Mouse (Mus musculus) adrenal gland (tissue): Measurements from ENCODE around the gene Padi2.

Source experiments
- intact Hi-C: fragments of 180-260 bp; cut with DNase I; formaldehyde crosslinking; loops from one replicate; pipeline ENCODE4 v1.15.1; 2025

Gene Padi2

DNA sequence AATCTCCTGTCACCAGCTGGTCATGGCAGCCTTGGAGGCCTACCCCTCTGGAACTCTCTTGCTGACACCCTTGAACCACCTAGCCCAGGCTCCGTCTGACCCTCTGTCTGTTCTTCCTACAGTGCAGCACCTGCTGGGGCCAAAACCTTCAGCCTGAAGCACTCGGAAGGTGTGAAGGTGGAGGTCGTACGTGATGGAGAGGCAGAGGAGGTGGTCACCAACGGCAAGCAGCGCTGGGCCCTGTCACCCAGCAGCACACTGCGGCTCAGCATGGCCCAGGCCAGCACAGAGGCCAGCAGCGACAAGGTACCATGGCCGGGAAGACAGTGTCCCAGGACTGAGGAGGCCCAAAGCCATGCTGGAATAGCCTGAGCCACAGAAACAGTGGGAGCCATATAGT lies 11.3 kb downstream of the Padi2 start:
- intact Hi-C loops = no loop called here

DNA sequence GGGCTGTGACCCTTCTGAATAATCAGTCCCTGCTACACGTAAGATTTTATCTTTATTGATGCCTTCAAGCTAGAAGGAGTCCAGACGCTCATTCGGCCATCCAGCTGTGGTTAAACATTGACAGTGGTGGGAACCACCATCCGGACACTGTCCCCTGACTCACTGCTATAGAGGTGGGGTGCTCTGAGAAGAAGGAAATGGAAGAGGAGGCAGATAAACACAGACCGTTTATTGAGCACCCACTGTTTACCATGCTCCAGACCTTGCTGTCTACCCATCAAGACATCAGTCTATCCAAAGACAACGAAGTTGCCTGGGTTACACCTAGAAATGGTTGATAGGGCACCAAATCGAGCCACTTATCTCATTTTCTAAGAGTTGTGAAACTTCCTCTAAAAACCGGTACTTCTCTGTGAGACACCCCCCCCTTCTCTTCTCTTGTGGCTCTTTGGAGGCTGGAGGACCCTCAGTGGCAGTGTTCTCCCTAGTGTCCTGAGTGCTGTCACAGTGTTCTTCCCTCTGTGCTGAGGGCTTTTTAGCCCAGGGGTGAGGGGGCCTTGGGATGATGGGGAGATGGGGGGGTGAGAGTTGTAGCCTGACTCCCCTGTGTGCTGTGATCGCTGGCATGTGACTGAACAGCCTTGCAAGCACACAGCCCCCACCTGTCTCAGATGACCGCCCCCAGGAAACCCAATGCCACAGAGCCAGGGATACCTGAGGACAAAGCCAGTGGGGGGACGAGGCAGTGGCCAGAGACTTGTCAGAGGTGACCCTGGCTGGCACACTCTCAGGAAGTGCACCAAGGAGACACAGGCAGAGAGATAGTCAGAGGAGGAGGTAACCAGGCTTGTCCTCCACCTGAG lies 14.1 kb downstream of the Padi2 start:
- intact Hi-C loops = no loop called here

GRCm38 (mm10) chr4:140922508-140922907 lies 16.4 kb downstream of the Padi2 start:
- intact Hi-C loops = no loop called here

DNA sequence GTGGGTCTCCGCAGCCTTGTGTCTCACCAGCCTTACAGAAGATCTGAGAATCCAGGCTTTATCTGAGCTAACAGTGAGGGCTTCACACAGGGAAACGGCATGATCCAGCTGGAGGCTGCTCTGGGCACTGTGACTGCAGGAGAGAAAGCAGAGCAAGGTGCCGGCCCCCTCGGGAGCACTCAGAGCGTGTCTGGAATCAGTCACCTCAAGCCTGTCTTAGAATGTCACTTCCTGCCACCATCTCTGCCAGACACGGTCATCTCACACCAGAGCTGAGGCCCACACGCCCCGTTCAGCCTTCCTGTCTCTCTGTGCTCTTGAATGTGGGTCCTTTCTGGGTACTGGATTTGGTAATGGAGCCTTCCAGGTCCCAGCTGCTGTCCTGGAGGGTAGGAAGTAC lies 19.5 kb downstream of the Padi2 start:
- intact Hi-C loops = no loop called here

DNA sequence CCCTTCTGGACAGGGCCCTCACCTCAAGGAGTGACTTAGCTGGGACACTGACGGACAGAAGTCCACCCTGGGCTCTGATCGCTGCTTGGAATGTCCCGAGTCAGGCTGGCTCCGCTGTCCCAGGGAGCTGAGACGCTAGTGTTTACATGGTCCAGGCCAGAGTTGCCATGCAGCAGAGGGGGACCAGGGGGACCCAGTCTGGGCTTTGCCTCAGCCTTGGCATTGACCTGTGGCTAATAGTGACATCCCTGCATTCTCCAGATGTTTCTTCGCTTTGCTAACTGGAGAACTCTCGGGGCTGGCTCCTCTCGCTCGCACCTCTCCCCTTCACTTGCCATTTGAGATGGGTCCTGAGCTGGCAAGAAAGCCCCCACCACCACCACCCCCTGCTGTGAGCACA lies 22.2 kb downstream of the Padi2 start:
- intact Hi-C loops = no loop called here

GRCm38 (mm10) chr4:140929745-140930144 lies 23.6 kb downstream of the Padi2 start:
- intact Hi-C loops = no loop called here

DNA sequence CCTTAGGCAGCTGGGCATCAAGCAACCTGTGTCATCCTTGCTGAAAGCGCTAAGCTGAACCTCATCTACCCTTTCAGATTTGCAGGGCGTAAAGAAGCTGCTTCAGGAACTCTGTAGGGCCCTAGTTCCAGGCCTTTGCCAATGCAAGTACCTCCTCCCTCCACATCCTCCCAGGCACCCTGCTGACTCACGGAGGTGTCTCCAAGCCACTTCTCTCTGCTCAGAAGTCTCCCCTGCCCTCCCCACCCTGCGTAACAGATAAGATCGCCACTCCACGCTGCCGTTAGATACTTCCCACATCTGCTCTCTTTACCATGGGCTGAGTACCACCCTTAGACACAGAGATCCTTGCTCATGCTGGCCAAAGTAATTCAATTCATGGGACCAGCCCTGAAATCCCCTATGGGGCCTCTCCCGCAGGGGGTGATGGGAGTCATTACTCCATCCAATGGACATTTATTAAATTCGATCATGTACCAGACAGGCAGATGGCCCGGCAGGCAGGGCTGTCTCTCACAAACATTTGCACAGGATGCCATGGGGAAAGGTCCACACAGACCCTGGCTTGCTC lies 24.8 kb downstream of the Padi2 start:
- intact Hi-C loops = no loop called here

GRCm38 (mm10) chr4:140935643-140936042 lies 29.5 kb downstream of the Padi2 start:
- intact Hi-C loops = no loop called here

DNA sequence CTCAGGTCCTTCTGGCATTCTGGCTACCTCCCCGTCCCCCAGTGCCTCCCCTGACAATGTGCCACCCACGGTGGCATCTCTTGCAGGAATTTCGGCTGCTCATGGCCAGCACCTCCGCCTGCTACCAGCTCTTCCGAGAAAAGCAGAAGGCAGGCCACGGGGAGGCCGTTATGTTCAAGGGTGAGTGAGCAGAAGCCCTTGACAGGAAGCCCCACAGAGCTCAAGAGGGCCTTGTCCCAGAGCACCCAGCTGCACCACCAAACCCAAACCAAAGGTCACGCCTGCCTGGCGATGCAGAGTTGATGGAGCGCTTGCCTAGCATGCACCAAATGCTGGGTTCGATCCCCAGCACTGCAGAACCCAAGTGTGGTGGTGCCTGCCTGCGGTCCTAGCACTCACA lies 38.2 kb downstream of the Padi2 start:
- intact Hi-C loops = no loop called here

DNA sequence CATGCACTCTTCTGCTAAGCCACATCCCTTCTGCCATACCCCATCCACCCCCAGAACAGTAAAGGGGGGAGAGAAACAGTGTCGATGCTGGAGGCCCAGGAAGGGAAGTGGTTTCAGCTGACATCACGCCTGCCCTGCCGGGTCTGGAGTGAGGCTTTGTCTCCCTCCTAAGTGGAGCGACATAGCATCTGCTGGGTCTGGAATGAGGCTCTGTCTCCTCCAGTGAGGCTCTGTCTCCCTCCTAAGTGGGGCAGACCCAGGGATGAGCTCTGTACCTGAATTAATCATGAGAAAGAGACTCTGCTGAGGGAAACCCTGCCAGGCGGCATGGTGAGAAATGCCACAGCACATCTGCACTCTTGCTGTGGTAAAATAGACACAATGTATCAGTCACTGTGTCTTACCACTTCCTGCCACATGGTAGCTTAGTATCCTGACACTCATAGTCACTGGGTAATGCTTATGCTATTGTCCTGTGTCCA lies 38.9 kb downstream of the Padi2 start:
- intact Hi-C loops = no loop called here

DNA sequence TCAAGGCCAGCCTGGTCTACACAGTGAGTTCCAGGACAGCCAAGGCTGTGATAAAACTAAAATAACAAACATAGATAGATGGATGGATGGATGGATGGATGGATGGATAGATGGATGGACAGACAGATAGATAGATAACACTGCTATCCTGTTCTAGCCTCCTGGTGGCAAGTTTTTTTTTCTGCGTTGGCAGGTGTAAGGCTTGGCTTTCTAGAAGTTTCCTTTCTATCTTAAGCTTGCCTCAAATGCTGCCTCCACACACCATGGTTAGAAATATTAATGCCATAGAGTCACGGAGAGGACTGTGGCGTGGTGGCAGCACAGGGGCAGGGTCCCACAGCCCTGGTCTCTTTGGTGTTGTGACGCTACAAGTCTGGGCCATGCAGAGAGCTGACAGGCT lies 39.4 kb downstream of the Padi2 start:
- intact Hi-C loops = no loop called here

GRCm38 (mm10) chr4:140946048-140946447 lies 39.9 kb downstream of the Padi2 start:
- intact Hi-C loops = no loop called here

GRCm38 (mm10) chr4:140946580-140947205 lies 40.5 kb downstream of the Padi2 start:
- intact Hi-C loops = no loop called here

DNA sequence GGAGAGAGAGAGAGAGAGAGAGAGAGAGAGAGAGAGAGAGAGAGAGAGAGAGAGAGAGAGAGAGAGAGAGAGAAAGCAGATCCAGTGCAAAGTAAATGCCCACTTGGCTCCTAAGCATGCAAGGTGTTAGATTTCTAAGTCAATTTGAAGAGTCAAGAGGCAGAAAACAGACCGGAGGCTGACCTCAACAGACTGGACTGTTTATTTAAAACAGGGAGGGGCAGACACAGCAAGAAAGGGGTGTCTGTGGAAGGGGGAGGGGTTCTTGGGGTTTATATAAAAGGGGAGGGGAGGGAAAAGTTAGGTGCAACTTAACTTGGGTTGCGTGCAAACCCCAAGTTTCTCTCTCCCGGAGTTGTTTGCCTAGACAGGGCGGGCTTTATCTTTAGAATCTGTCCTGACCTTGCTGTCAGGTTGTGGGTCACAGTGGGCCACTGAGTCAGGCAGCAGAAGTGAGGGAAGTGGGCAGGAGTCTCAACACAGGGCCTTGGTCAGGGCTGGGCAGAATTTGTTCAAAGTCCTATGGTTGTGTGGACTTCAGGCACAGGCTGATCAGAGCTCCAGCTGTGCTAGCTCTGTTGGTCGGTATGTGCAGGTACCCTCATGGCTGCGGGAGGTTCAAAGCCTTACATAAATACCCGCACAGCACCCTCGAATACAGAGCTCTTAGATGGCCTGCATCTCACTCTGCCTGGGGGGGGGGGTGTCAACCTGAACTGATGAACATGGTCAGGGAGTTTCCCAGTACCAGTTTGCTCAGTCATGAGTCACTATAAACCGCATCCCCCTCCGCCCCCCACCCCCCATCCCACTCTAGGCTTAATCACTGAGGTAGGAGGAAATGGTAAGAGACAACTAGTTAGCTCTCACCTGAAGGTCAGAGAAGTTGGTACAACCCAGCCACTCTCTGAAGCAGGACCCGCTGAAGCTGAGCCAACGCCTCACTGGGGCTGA lies 41.6 kb downstream of the Padi2 start:
- intact Hi-C loops = no loop called here

- intact Hi-C loops = no loop called here
Measured at GRCm38 (mm10) chr4:140948481-140948880, 42.3 kb downstream of the Padi2 start.

DNA sequence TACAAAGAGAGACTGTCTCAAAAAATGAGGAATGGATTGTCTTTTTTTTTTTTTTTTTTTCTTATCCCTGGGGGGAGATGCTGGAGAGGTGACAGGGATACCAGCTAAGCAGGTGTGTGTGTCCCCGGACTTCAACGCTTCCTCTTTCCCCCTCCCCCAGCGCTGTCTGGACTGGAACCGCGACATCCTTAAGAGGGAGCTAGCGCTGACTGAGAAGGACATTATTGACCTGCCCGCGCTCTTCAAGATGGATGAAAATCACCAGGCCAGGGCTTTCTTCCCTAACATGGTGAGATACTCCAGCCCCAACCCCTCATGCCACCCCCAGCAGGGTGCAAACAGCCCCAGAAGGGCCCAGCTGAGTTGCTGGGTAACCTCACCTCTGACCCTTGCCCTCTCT lies 42.9 kb downstream of the Padi2 start:
- intact Hi-C loops = no loop called here

DNA sequence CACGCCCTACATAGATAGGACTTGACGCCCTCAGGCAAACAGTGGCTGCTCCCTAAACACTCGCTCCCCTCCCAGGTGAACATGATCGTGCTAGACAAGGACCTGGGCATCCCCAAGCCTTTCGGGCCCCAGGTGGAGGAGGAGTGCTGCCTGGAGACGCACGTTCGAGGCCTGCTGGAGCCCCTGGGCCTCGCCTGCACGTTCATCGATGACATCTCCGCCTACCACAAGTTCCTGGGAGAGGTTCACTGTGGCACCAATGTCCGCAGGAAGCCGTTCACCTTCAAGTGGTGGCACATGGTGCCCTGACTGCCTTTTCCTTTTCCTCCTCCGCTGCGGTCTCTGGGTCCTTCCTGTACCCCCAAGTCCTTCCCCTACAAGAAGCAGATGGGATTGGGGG lies 43.5 kb downstream of the Padi2 start:
- intact Hi-C loops = no loop called here

DNA sequence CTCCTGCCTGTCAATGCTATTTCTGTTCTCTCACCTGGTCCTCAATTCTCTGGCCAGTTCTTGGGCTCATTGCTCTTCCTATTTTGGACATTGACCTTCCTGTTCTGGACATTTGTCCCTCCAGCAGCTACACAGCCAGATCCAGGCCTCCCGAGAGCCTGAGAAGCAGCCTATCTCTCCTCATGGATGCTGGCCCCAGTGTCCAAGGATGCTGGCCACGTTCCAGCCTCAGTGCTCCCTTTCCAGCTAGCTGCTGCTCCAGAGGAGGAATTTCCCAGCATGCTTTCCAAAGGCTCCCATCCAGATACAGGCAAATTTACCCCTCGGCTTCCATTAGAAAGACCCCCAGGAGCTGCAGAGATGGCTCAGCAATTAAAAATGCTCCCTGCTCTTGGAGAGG lies 44.4 kb downstream of the Padi2 start:
- intact Hi-C loops = no loop called here

DNA sequence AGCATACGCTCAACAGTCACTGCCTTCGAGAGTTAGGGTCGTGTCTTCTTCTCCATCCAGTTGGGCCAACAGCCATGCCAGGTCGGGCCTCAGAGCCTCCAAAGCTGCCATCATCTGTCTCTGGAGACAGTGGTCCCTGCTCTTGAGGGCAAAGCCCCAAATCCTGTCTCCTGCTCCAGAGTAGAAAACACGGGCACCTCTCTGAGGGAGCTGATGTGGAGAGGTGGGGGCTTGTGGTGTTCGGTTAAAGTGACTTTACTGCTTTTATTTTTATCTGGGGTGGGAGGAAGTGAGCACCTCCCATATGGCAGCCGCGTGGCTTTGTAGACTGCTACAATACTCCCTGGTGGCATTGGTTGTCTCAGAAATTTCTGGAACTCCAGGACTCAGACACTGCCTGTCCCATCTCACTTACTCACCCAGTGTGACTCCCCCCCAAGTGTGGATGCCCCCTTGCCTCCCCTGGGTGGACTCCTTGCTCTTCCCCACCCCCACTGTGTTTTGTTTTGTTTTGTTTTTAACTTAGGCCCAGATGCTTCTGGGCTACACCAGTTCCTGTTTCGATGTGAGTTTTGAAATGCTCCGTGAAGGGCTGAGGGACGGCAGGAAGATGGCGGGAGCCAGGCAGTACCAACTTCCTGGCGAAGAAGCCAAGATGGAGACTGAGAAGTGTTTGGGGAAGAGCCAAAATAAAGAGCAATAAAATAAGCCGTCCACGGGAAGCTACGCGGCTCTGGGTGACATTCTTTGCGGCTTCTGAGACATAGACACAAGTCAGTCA lies 45.9 kb downstream of the Padi2 start:
- intact Hi-C loops = no loop called here

GRCm38 (mm10) chr4:140957131-140957702 lies 51.1 kb downstream of the Padi2 start:
- intact Hi-C loops = loop anchor here (5.0 kb wide), 1 partner anchor 135 kb away; no protein-coding TSS in a partner anchor
